Mouse (Mus musculus): ENCODE results near the gene Rnf114. TPM values are rescaled to one million over a fixed set of nuclear protein-coding genes. Genes with fewer than 3 reads are reported as not detected.
A peak's percentile ranks its signal among the peaks of the same experiment; 100 is the strongest.

The Rnf114 gene
- polyA plus RNA-seq, 1 experiment from 2014 or later: 77.0 TPM

GRCm38 (mm10) chr2:167533880-167534279 is 41.4 kb downstream of the Rnf114 start:
- ATAC-seq (replicated peaks; ENCODE audit: low FRiP score, low read depth) (no peak), DNase-seq (ENCODE audit: low spot score) (no peak)
- no peaks in the 10 kb centered on the region; the same call in 1 of the 2 replicates for H3K4me1 ChIP-seq (replicated peaks; ENCODE audit: insufficient read depth, low read length)
- no peak for TF ChIP-seq CTCF (IDR thresholded peaks at IDR 0.05; ENCODE audit: low read depth)
- H3K4me2 ChIP-seq (ENCODE audit: low read length): no peak overlapping the region
- H3K27me3 ChIP-seq (ENCODE audit: insufficient read depth, low read length): no peaks in the 10 kb centered on the region
- H3K9me3 ChIP-seq (replicated peaks; ENCODE audit: low read length): no peaks in the 10 kb centered on the region
- H3K4me3 ChIP-seq (replicated peaks; ENCODE audit: low read depth, low read length): no peak overlapping the region
- no peak overlapping the region for H3K27ac ChIP-seq
- H3K9ac ChIP-seq (ENCODE audit: low read depth, low read length): no peak overlapping the region
- no peaks in the 10 kb centered on the region for H3K36me3 ChIP-seq (ENCODE audit: insufficient read depth, low read length)

GRCm38 (mm10) chr2:167536320-167536945 is 44.0 kb downstream of the Rnf114 start:
- TF ChIP-seq CTCF (IDR thresholded peaks at IDR 0.05; ENCODE audit: low read depth): no peak
- H3K4me1 ChIP-seq (replicated peaks; ENCODE audit: insufficient read depth, low read length): peaks cover 4% of the 10 kb centered on the region; the same call in 1 of the 2 replicates
- no peak overlapping the region for H3K4me2 ChIP-seq (ENCODE audit: low read length)
- no peaks in the 10 kb centered on the region for H3K27me3 ChIP-seq (ENCODE audit: insufficient read depth, low read length)
- H3K9me3 ChIP-seq (replicated peaks; ENCODE audit: low read length): no peaks in the 10 kb centered on the region
- 52% methylated on average over 10 of the region's 10 CpGs for WGBS
- H3K36me3 ChIP-seq (ENCODE audit: insufficient read depth, low read length): no peaks in the 10 kb centered on the region
- H3K27ac ChIP-seq: no peak overlapping the region
- no peak for DNase-seq (ENCODE audit: low spot score)
- no peak overlapping the region for H3K9ac ChIP-seq (ENCODE audit: low read depth, low read length)
- no peak overlapping the region for H3K4me3 ChIP-seq (replicated peaks; ENCODE audit: low read depth, low read length)
- ATAC-seq (replicated peaks; ENCODE audit: low FRiP score, low read depth): no peak

GRCm38 (mm10) chr2:167537476-167538297 is 45.2 kb downstream of the Rnf114 start, which contains the start of gene Snai1:
TSS of gene Snai1 (plus strand) at chr2:167538195.
- Histone ChIP-seq H3K27ac (peak within 1 kb of the TSS; percentile 47), H3K36me3 (ENCODE audit: insufficient read depth, low read length) (no peaks in the 10 kb centered on the region), H3K4me3 (replicated peaks; ENCODE audit: low read depth, low read length) (peak within 1 kb of the TSS; percentile 44), H3K9ac (ENCODE audit: low read depth, low read length) (peak within 1 kb of the TSS; percentile 59), H3K9me3 (replicated peaks; ENCODE audit: low read length) (no peaks in the 10 kb centered on the region), H3K4me1 (replicated peaks; ENCODE audit: insufficient read depth, low read length) (peaks cover 9% of the 10 kb centered on the region; the same call in 1 of the 2 replicates), H3K4me2 (ENCODE audit: low read length) (peak within 1 kb of the TSS; percentile 60), H3K27me3 (ENCODE audit: insufficient read depth, low read length) (no peaks in the 10 kb centered on the region)
- peak; percentile 94 for TF ChIP-seq CTCF (IDR thresholded peaks at IDR 0.05; ENCODE audit: low read depth)
- DNase-seq (ENCODE audit: low spot score) (peak; percentile 99), ATAC-seq (replicated peaks; ENCODE audit: low FRiP score, low read depth) (peak; percentile 98)
- under 1% methylated on average over 56 of the region's 58 CpGs for WGBS

GRCm38 (mm10) chr2:167538671-167539306 is 46.3 kb downstream of the Rnf114 start:
- Histone ChIP-seq H3K27me3 (ENCODE audit: insufficient read depth, low read length) (no peaks in the 10 kb centered on the region), H3K9ac (ENCODE audit: low read depth, low read length) (peak overlapping the region; percentile 59), H3K36me3 (ENCODE audit: insufficient read depth, low read length) (no peaks in the 10 kb centered on the region), H3K4me3 (replicated peaks; ENCODE audit: low read depth, low read length) (peak overlapping the region; percentile 44), H3K9me3 (replicated peaks; ENCODE audit: low read length) (no peaks in the 10 kb centered on the region), H3K27ac (peak overlapping the region; percentile 47), H3K4me1 (replicated peaks; ENCODE audit: insufficient read depth, low read length) (peaks cover 20% of the 10 kb centered on the region), H3K4me2 (ENCODE audit: low read length) (peak overlapping the region; percentile 60)
- WGBS: 29% methylated on average over 33 of the region's 34 CpGs
- DNase-seq (ENCODE audit: low spot score) (peak; percentile 15), ATAC-seq (replicated peaks; ENCODE audit: low FRiP score, low read depth) (no peak)
- no peak for TF ChIP-seq CTCF (IDR thresholded peaks at IDR 0.05; ENCODE audit: low read depth)

GRCm38 (mm10) chr2:167539536-167540476 is 47.4 kb downstream of the Rnf114 start:
- H3K36me3 ChIP-seq (ENCODE audit: insufficient read depth, low read length): no peaks in the 10 kb centered on the region
- peak overlapping the region; percentile 60 for H3K4me2 ChIP-seq (ENCODE audit: low read length)
- no peaks in the 10 kb centered on the region for H3K9me3 ChIP-seq (replicated peaks; ENCODE audit: low read length)
- H3K9ac ChIP-seq (ENCODE audit: low read depth, low read length): peak overlapping the region; percentile 59
- H3K4me1 ChIP-seq (replicated peaks; ENCODE audit: insufficient read depth, low read length): peaks cover 22% of the 10 kb centered on the region
- H3K27ac ChIP-seq: peak overlapping the region; percentile 65
- TF ChIP-seq CTCF (IDR thresholded peaks at IDR 0.05; ENCODE audit: low read depth): no peak
- H3K27me3 ChIP-seq (ENCODE audit: insufficient read depth, low read length): no peaks in the 10 kb centered on the region
- ATAC-seq (replicated peaks; ENCODE audit: low FRiP score, low read depth) (no peak), DNase-seq (ENCODE audit: low spot score) (peak; percentile 34)
- peak overlapping the region; percentile 44 for H3K4me3 ChIP-seq (replicated peaks; ENCODE audit: low read depth, low read length)
- WGBS: 21% methylated on average over 14 of the region's 14 CpGs
